In genomic region chr1:178317275-178318001, GRCm38 (mm10) we compare ENCODE assay signal across 8 mouse cellular contexts. TPM values are rescaled to one million over a fixed set of nuclear protein-coding genes. Genes with fewer than 3 reads are reported as not detected.
DNase-seq lines count a peak whose midpoint lies in the region; ATAC-seq and TF ChIP-seq lines count a peak whose summit lies in the region.

No protein-coding gene starts in this region.

- no peak for TF ChIP-seq CTCF in spleen, adult 2 months (IDR thresholded peaks at IDR 0.05; ENCODE audit: extremely low read depth, insufficient read depth, insufficient read length, insufficient replicate concordance)

- peaks cover 8% of the 10 kb centered on the region for H3K36me3 ChIP-seq in spleen, adult 2 months (ENCODE audit: control insufficient read depth, insufficient read depth, low read length)
- H3K36me3 ChIP-seq in limb, embryonic 13.5 days, result peaks cover 18% of the 10 kb centered on the region

- no peak for ATAC-seq in limb, embryonic 13.5 days (ENCODE audit: low FRiP score, low read depth)

- H3K27ac ChIP-seq in spleen, adult 2 months (ENCODE audit: insufficient read depth, low read length), result no peak overlapping the region
- peak overlapping the region; percentile 100; the same call in 1 of the 2 replicates for H3K27ac ChIP-seq in limb, embryonic 13.5 days

- no peaks in the 10 kb centered on the region for H3K9me3 ChIP-seq in limb, embryonic 13.5 days

- intact Hi-C loops in left cerebral cortex, postnatal 10 days (cut with DNase I), result loop anchor here (2.0 kb wide), 1 partner anchor 89 kb away; the partner anchor contains the start of gene Efcab2

- H3K27me3 ChIP-seq in spleen, adult 2 months (ENCODE audit: control insufficient read depth, insufficient read depth, low read length), result no peaks in the 10 kb centered on the region
- no peaks in the 10 kb centered on the region for H3K27me3 ChIP-seq in limb, embryonic 13.5 days

- 33% methylated on average over 10 of the region's 10 CpGs for WGBS in spleen, adult 2 months
- WGBS in limb, embryonic 13.5 days, result 40% methylated on average over 10 of the region's 10 CpGs

- peaks cover 5% of the 10 kb centered on the region for H3K4me1 ChIP-seq in spleen, adult 2 months (ENCODE audit: control insufficient read depth, insufficient read depth, insufficient read length)
- H3K4me1 ChIP-seq in limb, embryonic 13.5 days, result peaks cover 29% of the 10 kb centered on the region

- peak overlapping the region; percentile 85 for H3K9ac ChIP-seq in limb, embryonic 13.5 days

- H3K4me2 ChIP-seq in limb, embryonic 13.5 days (replicated peaks), result peak overlapping the region; percentile 78

- peak overlapping the region; percentile 24; the same call in 1 of the 2 replicates for H3K4me3 ChIP-seq in spleen, adult 2 months (ENCODE audit: extremely low read depth, insufficient read depth, insufficient read length)
- peak overlapping the region; percentile 65 for H3K4me3 ChIP-seq in limb, embryonic 13.5 days

- peak; percentile 64 for DNase-seq in cerebellum, adult 9-10 months
- DNase-seq in cerebellum, adult 8-10 months, result no peak
- DNase-seq in spleen, adult 2 months (ENCODE audit: low read depth in 1 of 2, low spot score in 2 of 2), result no peak
- DNase-seq in spleen, adult 12 weeks (ENCODE audit: low spot score), result no peak
- DNase-seq in yolk sac, embryonic 10.5 days (ENCODE audit: low spot score), result peak; percentile 22
- DNase-seq in B cell, adult 2 months, result no peak
- DNase-seq in left cerebral cortex, postnatal 10 days (ENCODE audit: extremely low spot score in 1 of 2, low spot score in 2 of 2), result no peak

- TF ChIP-seq POLR2A in spleen, adult 2 months (IDR thresholded peaks at IDR 0.05; ENCODE audit: low read depth, low read length), result no peak

RNA-seq across cellular contexts. Expression of gene Cox20, which starts 1.5 kb away (rescaled TPM):
- 3.7 and 4.2 TPM in 2 replicates for polyA plus RNA-seq in spleen, adult 2 months (2012; rRNA removed)
- 133 and 135 TPM in 2 replicates for polyA plus RNA-seq in limb, embryonic 13.5 days (2015; fragmentation: Nextera tagmentation; extraction: Ambion mirVana)
- total RNA-seq in left cerebral cortex, postnatal 10 days (2021), result 10 to 100 TPM; 33.4 to 33.6 TPM

RNA-seq across cellular contexts. Expression of gene Hnrnpu, which starts 20.2 kb away (rescaled TPM):
- 48.6 and 58.2 TPM in 2 replicates for polyA plus RNA-seq in spleen, adult 2 months (2012; rRNA removed)
- polyA plus RNA-seq in limb, embryonic 13.5 days (2015; fragmentation: Nextera tagmentation; extraction: Ambion mirVana), result 344 TPM in 2 replicates
- total RNA-seq in left cerebral cortex, postnatal 10 days (2021), result 100 to 1,000 TPM; 412 to 414 TPM

Comparison
In these comparisons a context has a peak if more than half of its experiments do, and no peak if none do; other contexts are left out.
1. DNase-seq: peak in cerebellum, adult 9-10 months (single experiment) and yolk sac, embryonic 10.5 days (single experiment); none in cerebellum, adult 8-10 months (single experiment), spleen, adult 2 months (0 of 2), spleen, adult 12 weeks (single experiment), B cell, adult 2 months (0 of 2) and left cerebral cortex, postnatal 10 days (0 of 2).
2. RNA of gene Cox20, which starts 1.5 kb away (polyA plus RNA-seq): 133 to 135 TPM in limb, embryonic 13.5 days; 3.7 to 4.2 TPM in spleen, adult 2 months; every median in the first group is over 10 times any median in the second.